Mouse (Mus musculus) A20 (cell line): ENCODE measurements around the gene Trim38.

Source experiments
- DNase-seq: peaks from one replicate; pipeline ENCODE4 v3.0.0-alpha.2; 2011; ENCODE audit warnings: low read depth, low spot score

The Trim38 gene

GRCm38 (mm10) chr13:23746201-23747080 lies 23.3 kb upstream of the Trim38 start, which contains the start of gene Hist1h2bb:
Hist1h2bb (plus strand) TSS chr13:23746734.
- DNase-seq = peak; percentile 95

GRCm38 (mm10) chr13:23747081-23747891 lies 22.4 kb upstream of the Trim38 start:
- DNase-seq = peak; percentile 78

GRCm38 (mm10) chr13:23747892-23748288 lies 21.8 kb upstream of the Trim38 start:
- no peak for DNase-seq

- DNase-seq = no peak
Measured at GRCm38 (mm10) chr13:23749563-23750121, 20.1 kb upstream of the Trim38 start.

GRCm38 (mm10) chr13:23750839-23751477 lies 18.8 kb upstream of the Trim38 start, which contains the start of gene Hist1h2ab:
Hist1h2ab (plus strand) TSS chr13:23751126.
- DNase-seq = peak; percentile 89

- DNase-seq = peak; percentile 75
Measured at GRCm38 (mm10) chr13:23751478-23751956, 18.2 kb upstream of the Trim38 start.

- DNase-seq = peak; percentile 95
Measured at GRCm38 (mm10) chr13:23752067-23752741, 17.5 kb upstream of the Trim38 start, which contains the start of gene Hist1h3b. Hist1h3b (plus strand) TSS chr13:23752267.

- peak; percentile 73 for DNase-seq
Measured at GRCm38 (mm10) chr13:23752742-23753172, 17.0 kb upstream of the Trim38 start.

GRCm38 (mm10) chr13:23753314-23754078 lies 16.2 kb upstream of the Trim38 start:
- no peak for DNase-seq

GRCm38 (mm10) chr13:23755000-23755399 lies 14.7 kb upstream of the Trim38 start:
- no peak for DNase-seq

- peak; percentile 97 for DNase-seq
Measured at GRCm38 (mm10) chr13:23756790-23757189, 12.9 kb upstream of the Trim38 start, which contains the start of gene Hist1h4b. Hist1h4b (plus strand) TSS chr13:23757013.

- peak; percentile 75 for DNase-seq
Measured at GRCm38 (mm10) chr13:23757211-23757773, 12.4 kb upstream of the Trim38 start.

- no peak for DNase-seq
Measured at GRCm38 (mm10) chr13:23757921-23758320, 11.8 kb upstream of the Trim38 start.

- DNase-seq = no peak
Measured at GRCm38 (mm10) chr13:23759251-23759771, 10.4 kb upstream of the Trim38 start.

GRCm38 (mm10) chr13:23759916-23760239 lies 9.8 kb upstream of the Trim38 start:
- no peak for DNase-seq

GRCm38 (mm10) chr13:23760240-23760971 lies 9.3 kb upstream of the Trim38 start:
- peak; percentile 80 for DNase-seq

GRCm38 (mm10) chr13:23760972-23761864 lies 8.5 kb upstream of the Trim38 start, which contains the start of gene Hist1h4a:
Hist1h4a (minus strand) TSS chr13:23761230.
- DNase-seq = peak; percentile 99
